Mouse (Mus musculus): ENCODE data around the gene Kmt2d. TPM values are rescaled to one million over a fixed set of nuclear protein-coding genes. Genes with fewer than 3 reads are reported as not detected.

Kmt2d gene
- polyA plus RNA-seq, 1 experiment from 2014 or later = 20.1 TPM

DNA sequence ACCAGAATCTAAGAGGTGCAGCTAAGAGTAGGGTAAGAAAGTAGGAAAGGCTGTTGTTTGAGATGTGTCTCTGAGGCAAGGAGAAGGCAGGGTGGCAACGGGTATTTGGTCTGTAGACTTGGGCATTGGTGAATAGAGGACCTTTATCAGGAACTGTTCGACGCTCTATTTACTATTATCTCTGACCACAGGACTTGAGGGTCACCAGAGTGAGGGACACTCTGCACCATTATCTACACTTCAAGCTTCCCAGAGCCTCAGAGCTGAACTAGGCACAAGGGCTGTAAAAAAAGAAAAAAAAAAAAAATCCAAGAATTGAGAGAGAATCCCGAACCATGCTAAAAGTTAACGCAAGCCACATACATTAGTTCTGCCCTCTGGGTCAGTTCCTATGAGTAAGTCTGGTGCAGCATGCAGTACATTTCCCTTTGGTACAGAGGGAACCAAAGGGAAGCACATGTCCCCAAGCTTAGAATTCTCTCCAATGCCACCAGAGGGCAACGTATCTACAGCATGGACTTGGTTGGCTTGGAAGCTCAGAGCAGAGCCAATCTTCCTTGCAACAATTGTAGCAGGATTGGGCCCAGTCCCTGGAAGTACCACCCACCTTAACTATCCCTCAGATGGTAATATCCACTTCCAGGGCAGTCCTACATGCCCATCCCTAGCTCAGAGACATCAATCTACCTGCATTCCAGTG is 21.1 kb upstream of the Kmt2d start:
- 48% methylated on average over 6 of the region's 6 CpGs for WGBS
- H3K36me3 ChIP-seq (ENCODE audit: control insufficient read depth, insufficient read depth, low read length) = no peaks in the 10 kb centered on the region
- H3K4me1 ChIP-seq (replicated peaks; ENCODE audit: control insufficient read depth, insufficient read depth, low read length) = peaks cover 24% of the 10 kb centered on the region
- H3K27ac ChIP-seq (ENCODE audit: low read depth, low read length) = no peak overlapping the region
- H3K9ac ChIP-seq (ENCODE audit: low read length) = no peak overlapping the region
- H3K4me2 ChIP-seq (ENCODE audit: low read depth, low read length, severe bottlenecking) = no peak overlapping the region
- no peak overlapping the region for H3K4me3 ChIP-seq (ENCODE audit: low read depth, low read length)
- DNase-seq (ENCODE audit: low spot score) (peak; percentile 68), ATAC-seq (replicated peaks; ENCODE audit: low FRiP score) (peak; percentile 61; the same call in 1 of the 2 replicates)
- H3K9me3 ChIP-seq (ENCODE audit: control insufficient read depth, low read length) = no peaks in the 10 kb centered on the region
- peaks cover 61% of the 10 kb centered on the region for H3K27me3 ChIP-seq (ENCODE audit: control insufficient read depth, insufficient read depth, low read length)

DNA sequence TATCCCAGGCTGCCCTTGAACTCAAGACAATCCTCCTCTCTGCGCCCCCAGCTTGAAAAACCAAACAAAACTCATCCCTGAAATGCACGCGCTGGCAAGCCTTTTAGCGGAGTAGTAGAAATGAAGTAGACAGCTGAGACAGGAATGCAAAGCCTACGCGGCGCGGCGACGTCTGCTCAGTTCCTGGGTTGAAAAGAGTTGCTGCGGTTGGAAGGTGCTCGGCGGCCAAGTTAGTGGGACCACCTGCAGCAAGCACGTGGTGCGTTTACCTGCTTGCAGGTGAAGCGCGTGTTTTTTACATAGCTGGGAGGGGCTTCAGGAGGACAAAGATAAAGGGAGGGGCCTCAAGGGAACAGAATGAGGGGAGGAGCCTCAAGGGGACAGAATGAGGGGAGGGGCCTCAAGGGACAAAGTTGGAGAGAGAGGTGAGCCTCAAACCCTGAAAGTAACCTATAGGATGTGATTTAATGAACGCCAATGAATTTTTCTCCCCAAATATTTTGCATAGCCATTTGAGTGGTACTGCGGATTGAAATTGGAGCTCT is 20.3 kb upstream of the Kmt2d start:
- no peak for DNase-seq (ENCODE audit: low spot score)

DNA sequence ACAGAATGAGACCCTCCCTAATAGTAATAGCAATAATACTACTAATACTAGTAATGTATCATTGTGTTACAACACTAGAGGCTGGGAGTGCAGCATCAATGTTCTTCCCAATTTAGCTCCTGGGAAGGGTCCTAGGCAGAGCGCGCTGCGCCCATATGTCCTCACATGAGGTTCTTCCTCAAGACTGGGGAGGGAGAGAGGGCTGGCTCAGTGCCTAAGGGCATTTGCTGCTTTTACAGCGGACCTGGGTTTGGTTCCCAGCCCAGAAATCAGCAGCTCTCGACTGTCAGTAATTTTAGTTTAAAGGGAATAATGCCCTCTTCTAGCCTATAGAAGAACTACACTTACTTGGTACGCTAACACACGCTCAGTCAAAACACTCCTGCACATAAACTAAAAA is 16.5 kb upstream of the Kmt2d start:
- Histone ChIP-seq H3K4me1 (replicated peaks; ENCODE audit: control insufficient read depth, insufficient read depth, low read length) (no peaks in the 10 kb centered on the region), H3K27me3 (ENCODE audit: control insufficient read depth, insufficient read depth, low read length) (peaks cover 16% of the 10 kb centered on the region), H3K4me3 (ENCODE audit: low read depth, low read length) (no peak overlapping the region), H3K4me2 (ENCODE audit: low read depth, low read length, severe bottlenecking) (no peak overlapping the region), H3K36me3 (ENCODE audit: control insufficient read depth, insufficient read depth, low read length) (no peaks in the 10 kb centered on the region), H3K27ac (ENCODE audit: low read depth, low read length) (no peak overlapping the region), H3K9ac (ENCODE audit: low read length) (no peak overlapping the region), H3K9me3 (ENCODE audit: control insufficient read depth, low read length) (no peaks in the 10 kb centered on the region)
- DNase-seq (ENCODE audit: low spot score) (no peak), ATAC-seq (replicated peaks; ENCODE audit: low FRiP score) (no peak)
- WGBS = 81% methylated on average over 7 of the region's 7 CpGs

More for the DNA sequence above, 20.3 kb upstream of the Kmt2d start:
- 12% methylated on average over 19 of the region's 19 CpGs for WGBS
- Histone ChIP-seq H3K9me3 (ENCODE audit: control insufficient read depth, low read length) (no peaks in the 10 kb centered on the region), H3K9ac (ENCODE audit: low read length) (no peak overlapping the region), H3K27ac (ENCODE audit: low read depth, low read length) (no peak overlapping the region), H3K4me3 (ENCODE audit: low read depth, low read length) (0 out of 2 replicates have a peak overlapping the region, but pooled peaks have one; percentile 1), H3K4me1 (replicated peaks; ENCODE audit: control insufficient read depth, insufficient read depth, low read length) (peaks cover 22% of the 10 kb centered on the region), H3K36me3 (ENCODE audit: control insufficient read depth, insufficient read depth, low read length) (no peaks in the 10 kb centered on the region), H3K4me2 (ENCODE audit: low read depth, low read length, severe bottlenecking) (no peak overlapping the region), H3K27me3 (ENCODE audit: control insufficient read depth, insufficient read depth, low read length) (peaks cover 53% of the 10 kb centered on the region)
- ATAC-seq (replicated peaks; ENCODE audit: low FRiP score) = no peak

DNA sequence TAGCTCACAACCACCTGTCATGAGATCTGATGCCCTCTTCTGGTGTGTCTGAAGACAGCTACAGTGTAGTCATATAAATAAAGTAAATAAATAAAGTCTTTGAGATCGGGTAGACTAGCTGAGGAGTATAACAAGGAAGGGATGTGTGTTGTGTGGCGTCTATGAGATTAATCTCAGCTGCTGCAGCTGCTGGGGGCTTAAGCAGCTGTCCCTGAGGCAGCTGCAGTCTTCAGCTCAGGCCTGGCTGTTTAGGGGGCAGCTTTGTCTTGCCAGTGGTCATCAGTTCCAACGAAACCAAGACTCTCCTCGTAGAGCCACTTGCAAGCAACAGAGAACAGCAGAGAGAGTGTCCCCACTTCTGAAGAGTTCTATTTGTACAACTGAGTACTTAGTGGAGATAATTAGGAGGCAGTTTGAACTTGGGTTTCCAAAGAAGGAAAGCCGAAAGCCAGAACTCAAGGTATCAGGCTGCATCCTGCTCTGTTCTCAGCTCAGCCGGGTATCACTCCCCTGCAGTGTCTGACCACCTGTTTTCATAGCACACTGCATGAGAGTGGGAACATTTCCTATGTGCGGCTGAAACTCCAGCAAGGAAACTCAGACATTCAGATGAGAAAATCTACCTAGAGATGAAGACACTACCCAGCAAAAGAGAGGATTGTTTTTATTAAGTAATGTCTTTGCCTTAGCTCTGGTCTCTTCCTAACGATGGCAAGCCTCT is 15.8 kb upstream of the Kmt2d start:
- Histone ChIP-seq H3K36me3 (ENCODE audit: control insufficient read depth, insufficient read depth, low read length) (no peaks in the 10 kb centered on the region), H3K27ac (ENCODE audit: low read depth, low read length) (no peak overlapping the region), H3K4me2 (ENCODE audit: low read depth, low read length, severe bottlenecking) (no peak overlapping the region), H3K9me3 (ENCODE audit: control insufficient read depth, low read length) (no peaks in the 10 kb centered on the region), H3K4me3 (ENCODE audit: low read depth, low read length) (no peak overlapping the region), H3K4me1 (replicated peaks; ENCODE audit: control insufficient read depth, insufficient read depth, low read length) (no peaks in the 10 kb centered on the region), H3K9ac (ENCODE audit: low read length) (no peak overlapping the region), H3K27me3 (ENCODE audit: control insufficient read depth, insufficient read depth, low read length) (peaks cover 10% of the 10 kb centered on the region)
- ATAC-seq (replicated peaks; ENCODE audit: low FRiP score) (no peak), DNase-seq (ENCODE audit: low spot score) (no peak)
- WGBS = 71% methylated on average over 8 of the region's 8 CpGs

DNA sequence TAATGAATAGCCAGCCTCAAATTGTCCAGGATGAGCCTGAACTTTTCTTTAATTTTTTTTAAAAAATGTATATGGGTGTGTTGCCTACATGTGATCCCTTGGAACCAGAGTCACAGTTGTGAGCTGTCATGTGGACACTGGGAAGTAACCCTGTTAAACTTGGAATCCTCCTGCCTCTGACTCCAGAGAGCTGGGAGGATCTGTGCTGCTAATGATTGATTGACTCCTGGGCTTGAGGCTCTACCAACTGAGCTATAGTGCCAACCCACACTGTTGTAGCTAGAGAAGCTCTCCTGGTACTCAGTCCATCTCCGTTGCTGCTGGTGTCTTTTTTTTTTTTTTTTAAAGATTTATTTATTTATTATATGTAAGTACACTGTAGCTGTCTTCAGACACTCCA is 13.1 kb upstream of the Kmt2d start:
- no peaks in the 10 kb centered on the region for H3K36me3 ChIP-seq (ENCODE audit: control insufficient read depth, insufficient read depth, low read length)
- no peak overlapping the region for H3K9ac ChIP-seq (ENCODE audit: low read length)
- H3K27ac ChIP-seq (ENCODE audit: low read depth, low read length) = no peak overlapping the region
- WGBS = 79% methylated on average over 1 of the region's 1 CpGs
- ATAC-seq (replicated peaks; ENCODE audit: low FRiP score) (no peak), DNase-seq (ENCODE audit: low spot score) (no peak)
- no peak overlapping the region for H3K4me3 ChIP-seq (ENCODE audit: low read depth, low read length)
- H3K9me3 ChIP-seq (ENCODE audit: control insufficient read depth, low read length) = no peaks in the 10 kb centered on the region
- no peak overlapping the region for H3K4me2 ChIP-seq (ENCODE audit: low read depth, low read length, severe bottlenecking)
- peaks cover 2% of the 10 kb centered on the region; the same call in 1 of the 2 replicates for H3K4me1 ChIP-seq (replicated peaks; ENCODE audit: control insufficient read depth, insufficient read depth, low read length)
- H3K27me3 ChIP-seq (ENCODE audit: control insufficient read depth, insufficient read depth, low read length) = no peaks in the 10 kb centered on the region

DNA sequence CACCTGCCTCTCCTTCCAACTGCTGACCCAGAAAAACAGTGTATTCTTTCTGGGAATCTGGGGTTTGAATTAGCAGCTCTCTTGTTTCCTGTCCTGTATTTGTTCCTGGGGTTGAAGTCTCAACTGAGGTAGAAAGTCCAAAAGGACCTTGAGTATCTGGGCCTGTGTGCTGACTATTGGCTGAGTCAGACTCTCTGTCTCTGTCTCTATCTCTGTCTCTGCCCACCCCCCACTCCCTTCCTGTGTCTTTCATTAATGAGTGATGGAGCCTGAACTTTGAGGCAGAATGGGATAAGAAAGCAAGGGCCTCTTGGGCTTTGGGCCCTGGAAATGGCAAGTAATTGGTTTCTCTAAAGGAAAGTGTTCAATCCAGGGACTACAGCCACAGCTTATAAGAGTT is 12.7 kb upstream of the Kmt2d start:
- H3K27ac ChIP-seq (ENCODE audit: low read depth, low read length) = no peak overlapping the region
- H3K4me3 ChIP-seq (ENCODE audit: low read depth, low read length) = no peak overlapping the region
- no peaks in the 10 kb centered on the region for H3K27me3 ChIP-seq (ENCODE audit: control insufficient read depth, insufficient read depth, low read length)
- DNase-seq (ENCODE audit: low spot score) (no peak), ATAC-seq (replicated peaks; ENCODE audit: low FRiP score) (no peak)
- no peak overlapping the region for H3K9ac ChIP-seq (ENCODE audit: low read length)
- H3K36me3 ChIP-seq (ENCODE audit: control insufficient read depth, insufficient read depth, low read length) = no peaks in the 10 kb centered on the region
- no peak overlapping the region for H3K4me2 ChIP-seq (ENCODE audit: low read depth, low read length, severe bottlenecking)
- peaks cover 2% of the 10 kb centered on the region; the same call in 1 of the 2 replicates for H3K4me1 ChIP-seq (replicated peaks; ENCODE audit: control insufficient read depth, insufficient read depth, low read length)
- H3K9me3 ChIP-seq (ENCODE audit: control insufficient read depth, low read length) = no peaks in the 10 kb centered on the region

DNA sequence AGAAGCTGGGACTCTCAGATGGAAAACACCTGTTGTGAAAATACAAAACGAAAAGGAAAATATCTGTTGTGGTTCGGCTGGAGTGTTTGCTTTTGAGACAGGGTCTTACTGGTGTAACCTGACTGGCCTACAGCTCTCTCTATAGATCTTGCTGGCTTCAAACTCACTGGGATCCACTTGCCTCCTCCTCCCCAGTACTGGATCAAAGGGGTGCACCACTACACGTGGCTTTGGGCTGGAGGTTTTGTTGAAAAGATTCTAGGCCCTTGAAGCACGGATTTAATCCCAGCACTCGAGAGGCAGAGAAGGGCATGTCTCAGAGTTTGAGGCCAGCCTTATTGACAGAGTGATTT is 10.6 kb upstream of the Kmt2d start:
- H3K4me2 ChIP-seq (ENCODE audit: low read depth, low read length, severe bottlenecking) = peak overlapping the region; percentile 40; the same call in 1 of the 2 replicates
- 3% methylated on average over 5 of the region's 5 CpGs for WGBS
- ATAC-seq (replicated peaks; ENCODE audit: low FRiP score) (peak; percentile 67), DNase-seq (ENCODE audit: low spot score) (no peak)
- peak overlapping the region; percentile 14; the same call in 1 of the 2 replicates for H3K27ac ChIP-seq (ENCODE audit: low read depth, low read length)
- H3K36me3 ChIP-seq (ENCODE audit: control insufficient read depth, insufficient read depth, low read length) = no peaks in the 10 kb centered on the region
- peaks cover 2% of the 10 kb centered on the region; the same call in 1 of the 2 replicates for H3K4me1 ChIP-seq (replicated peaks; ENCODE audit: control insufficient read depth, insufficient read depth, low read length)
- no peaks in the 10 kb centered on the region for H3K27me3 ChIP-seq (ENCODE audit: control insufficient read depth, insufficient read depth, low read length)
- H3K9me3 ChIP-seq (ENCODE audit: control insufficient read depth, low read length) = no peaks in the 10 kb centered on the region
- peak overlapping the region; percentile 12; the same call in 1 of the 2 replicates for H3K9ac ChIP-seq (ENCODE audit: low read length)
- H3K4me3 ChIP-seq (ENCODE audit: low read depth, low read length) = peak overlapping the region; percentile 53; the same call in 1 of the 2 replicates

DNA sequence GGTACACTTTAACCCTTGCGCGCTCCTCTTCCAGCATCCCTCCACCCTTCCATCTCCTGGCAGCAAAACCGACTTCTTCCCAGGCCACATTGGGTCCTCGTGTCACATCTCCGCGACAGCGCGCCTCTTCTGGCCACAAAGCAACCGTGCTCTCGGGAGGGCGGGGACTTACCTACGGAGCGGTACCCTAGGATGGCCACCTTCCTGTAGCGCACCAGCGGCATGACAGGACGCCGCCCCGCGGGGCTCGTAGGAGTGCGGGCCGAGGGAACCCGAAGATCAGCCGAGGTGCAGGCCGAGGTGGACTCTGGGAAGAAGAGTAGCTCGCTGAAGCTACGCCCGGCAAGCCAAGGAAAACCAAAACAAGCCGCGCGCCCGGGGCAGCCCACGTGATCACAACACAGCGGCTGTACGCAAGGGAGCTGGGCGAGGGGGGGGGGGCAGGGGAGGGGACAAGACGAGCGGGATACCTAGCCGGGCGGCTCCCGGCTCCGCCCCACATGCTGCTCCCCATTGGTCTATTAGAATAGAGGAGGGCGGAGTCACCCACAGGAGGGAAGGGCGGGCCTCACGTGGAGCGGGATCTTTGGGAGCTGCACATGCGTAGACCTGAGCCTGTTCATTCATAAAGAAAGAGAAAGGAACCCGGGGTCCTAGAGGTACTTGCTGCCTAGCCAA is 10.1 kb upstream of the Kmt2d start:
- H3K4me2 ChIP-seq (ENCODE audit: low read depth, low read length, severe bottlenecking) = peak overlapping the region; percentile 78
- DNase-seq (ENCODE audit: low spot score) (peak; percentile 98), ATAC-seq (replicated peaks; ENCODE audit: low FRiP score) (peak; percentile 98)
- peak overlapping the region; percentile 53 for H3K4me3 ChIP-seq (ENCODE audit: low read depth, low read length)
- H3K36me3 ChIP-seq (ENCODE audit: control insufficient read depth, insufficient read depth, low read length) = no peaks in the 10 kb centered on the region
- H3K4me1 ChIP-seq (replicated peaks; ENCODE audit: control insufficient read depth, insufficient read depth, low read length) = peaks cover 2% of the 10 kb centered on the region; the same call in 1 of the 2 replicates
- no peaks in the 10 kb centered on the region for H3K9me3 ChIP-seq (ENCODE audit: control insufficient read depth, low read length)
- H3K9ac ChIP-seq (ENCODE audit: low read length) = peak overlapping the region; percentile 73
- 1% methylated on average over 48 of the region's 48 CpGs for WGBS
- H3K27me3 ChIP-seq (ENCODE audit: control insufficient read depth, insufficient read depth, low read length) = no peaks in the 10 kb centered on the region
- peak overlapping the region; percentile 14; the same call in 1 of the 2 replicates for H3K27ac ChIP-seq (ENCODE audit: low read depth, low read length)
